Mouse (Mus musculus) frontal cortex, postnatal 36 days (tissue): ENCODE results near the gene Khsrp.

Experiments used
- DNase-seq, 2 experiments: peaks; one replicate each; pipeline ENCODE4 v3.0.0; 2022; ENCODE audit warnings: low spot score in 2 of 2

Khsrp gene

DNA sequence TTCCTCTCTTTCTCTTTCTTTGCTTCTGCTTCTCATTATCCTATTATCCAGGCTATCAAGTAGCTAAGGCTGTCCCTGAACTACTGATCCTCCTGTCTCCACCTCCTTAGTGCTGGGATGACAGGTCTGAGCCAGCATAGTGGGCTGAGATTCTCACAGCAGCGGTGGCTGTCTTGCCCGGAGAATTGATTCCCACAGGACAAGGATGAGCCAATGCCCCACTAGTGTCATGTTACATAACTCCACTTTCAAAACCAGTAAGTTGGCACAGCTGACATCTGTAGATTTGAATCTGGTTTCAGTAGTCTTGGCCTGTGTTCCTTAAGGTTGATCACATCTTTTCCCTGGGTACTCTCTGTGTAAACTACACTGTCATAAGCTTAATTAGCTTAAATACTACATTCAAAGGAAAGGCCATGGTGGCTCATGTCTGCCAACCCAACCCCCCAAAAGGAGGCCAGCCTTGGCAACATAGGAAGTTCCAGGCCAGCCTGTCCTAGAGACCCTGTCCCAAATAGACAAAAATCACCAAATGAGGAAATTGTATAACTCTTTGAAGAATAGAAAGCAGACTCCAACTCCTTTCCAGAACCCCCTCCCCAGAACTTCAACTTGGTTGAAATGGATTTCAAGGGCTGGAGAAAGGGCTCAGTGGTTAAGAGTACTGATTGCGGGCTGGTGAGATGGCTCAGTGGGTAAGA lies 45.1 kb downstream of the Khsrp start:
- DNase-seq, result no peak

DNA sequence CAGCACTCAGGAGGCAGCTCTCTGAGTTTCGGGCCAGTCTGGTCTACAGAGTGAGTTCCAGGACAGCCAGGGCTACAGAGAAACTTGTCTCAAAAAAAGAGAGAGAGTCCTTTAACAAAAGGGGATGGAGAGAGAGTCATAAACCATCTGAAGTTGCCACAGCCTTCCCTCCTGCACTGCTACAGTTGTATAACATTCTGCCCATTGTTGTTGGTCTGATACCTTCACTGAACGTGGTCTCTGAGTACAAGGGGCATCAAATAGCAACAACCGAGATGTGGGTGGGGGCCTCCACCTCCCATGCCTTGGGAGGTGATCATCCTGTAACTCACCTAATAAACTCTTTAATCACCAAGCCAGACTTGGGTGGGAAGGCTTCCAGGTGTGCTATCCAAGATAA lies 45.7 kb downstream of the Khsrp start:
- DNase-seq, result no peak

DNA sequence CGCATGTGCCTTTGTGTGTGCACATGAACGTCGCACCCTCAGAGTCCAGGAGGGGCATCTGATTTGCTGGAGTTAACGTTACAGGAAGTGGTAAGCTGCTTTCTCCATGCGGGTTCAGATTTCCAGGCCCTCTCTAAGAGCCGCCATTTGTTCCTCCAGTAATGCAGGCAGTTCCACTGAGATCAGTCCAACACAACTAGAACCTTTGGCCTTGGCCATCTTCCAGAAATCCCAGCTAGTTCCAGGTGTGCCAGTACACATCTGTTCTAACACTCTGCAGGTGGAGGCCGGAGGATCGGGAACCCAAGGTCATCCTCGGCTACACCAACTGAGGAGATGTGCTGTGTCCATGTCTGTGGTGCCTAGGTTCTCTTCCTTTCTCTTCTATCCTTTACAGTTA lies 46.4 kb downstream of the Khsrp start:
- no peak for DNase-seq

DNA sequence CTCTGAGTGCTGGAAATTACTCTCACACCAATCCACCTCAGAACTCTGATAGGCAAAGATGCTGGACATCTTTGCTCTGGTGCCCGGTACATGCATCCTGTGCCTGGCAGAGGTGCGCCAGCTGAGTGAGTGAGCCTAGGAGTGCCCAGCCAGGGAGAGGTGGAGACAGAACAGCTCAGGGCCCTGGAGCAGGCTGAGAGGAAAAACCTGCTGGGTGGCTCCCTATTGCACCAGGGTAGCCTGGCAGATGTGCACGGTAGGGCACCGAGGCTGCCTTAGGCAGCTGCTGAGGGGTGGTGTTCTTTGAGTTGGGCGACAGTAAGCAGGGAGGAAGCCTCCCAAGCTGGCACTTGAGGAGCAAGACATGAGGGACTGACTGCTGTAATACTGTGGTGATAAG lies 49.3 kb downstream of the Khsrp start, which contains the start of gene Acer1:
Gene Acer1, minus strand, starts transcription at position 114 of the 400 bp plus-strand sequence.
- DNase-seq, result no peak

DNA sequence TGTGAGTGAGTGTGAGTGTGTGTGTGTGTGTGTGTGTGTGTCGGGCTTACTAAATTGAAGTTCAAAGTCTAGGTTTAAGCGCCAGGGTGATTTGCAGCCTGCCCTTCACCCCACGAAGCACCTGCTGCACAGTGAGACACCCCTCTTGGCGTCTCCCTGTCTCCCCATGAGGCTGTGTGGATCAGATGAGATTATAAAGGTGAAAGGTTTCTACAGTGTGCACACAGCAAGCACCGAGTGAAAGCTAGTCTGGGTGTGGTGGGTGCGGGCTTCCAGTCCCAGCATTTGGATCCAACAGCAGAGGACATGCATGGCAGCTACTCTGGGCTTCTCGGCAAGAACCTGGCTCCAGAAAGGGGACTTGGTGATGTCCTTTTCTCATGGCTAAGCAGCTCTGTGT lies 50.3 kb downstream of the Khsrp start:
- no peak for DNase-seq

DNA sequence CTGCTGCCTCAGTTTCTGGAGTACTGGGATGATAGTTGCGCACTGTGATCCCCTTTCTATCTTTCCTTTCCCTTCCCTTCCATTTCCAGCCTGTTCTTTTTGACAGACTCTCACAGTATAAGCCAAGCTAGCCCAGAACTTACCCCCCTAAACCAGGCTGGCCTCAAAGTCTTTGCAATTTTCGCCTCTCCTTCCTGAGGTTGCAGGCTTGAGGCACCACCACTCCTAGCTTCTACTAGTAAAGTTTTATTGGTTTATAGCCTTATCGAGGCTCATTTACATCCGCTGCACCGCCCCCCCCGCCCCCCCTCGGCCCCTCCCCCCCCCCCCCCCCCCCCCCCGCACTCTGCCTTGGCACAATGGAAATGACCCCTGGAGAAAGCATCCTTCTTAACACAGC lies 51.8 kb downstream of the Khsrp start:
- no peak for DNase-seq

DNA sequence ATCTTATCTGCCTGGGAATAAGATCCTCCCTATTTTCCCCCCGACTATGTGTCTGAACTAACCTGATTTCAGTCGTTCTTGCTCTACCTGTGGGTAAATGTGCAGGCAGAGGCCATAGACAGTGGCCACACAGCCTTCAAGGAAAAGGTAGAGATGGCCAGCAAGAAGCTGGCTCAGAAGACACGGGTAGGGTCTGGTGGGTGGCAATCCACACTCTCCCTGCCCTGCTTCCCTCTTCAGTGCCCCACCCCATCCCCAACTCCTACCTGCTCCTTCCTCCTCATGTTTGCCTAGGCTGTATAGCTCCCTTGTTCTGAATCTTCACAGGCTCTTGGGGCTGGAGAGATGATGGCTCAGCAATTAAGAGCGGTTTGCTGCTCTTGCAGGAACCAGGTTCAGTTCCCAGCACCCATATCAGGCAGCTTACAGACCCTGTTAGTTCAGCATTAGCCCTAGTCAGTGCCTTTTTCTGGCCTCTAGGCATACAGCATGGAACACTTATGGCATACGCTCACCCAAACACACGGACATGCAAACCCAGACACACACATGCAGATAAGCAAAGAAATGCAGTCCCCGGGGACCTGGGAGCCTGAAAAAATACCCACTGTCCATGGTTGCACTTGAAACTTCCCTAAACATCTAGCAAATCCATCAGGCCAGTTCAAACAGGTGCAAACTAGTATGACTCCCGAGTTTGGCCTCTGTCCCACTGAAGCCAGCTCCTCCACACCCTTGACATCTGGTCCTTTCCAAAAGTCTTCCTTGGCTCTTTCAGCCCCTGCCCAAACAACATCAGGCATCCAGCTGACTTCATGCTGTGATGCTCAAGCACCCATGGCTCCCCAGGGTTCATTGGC lies 54.6 kb downstream of the Khsrp start:
- no peak for DNase-seq

DNA sequence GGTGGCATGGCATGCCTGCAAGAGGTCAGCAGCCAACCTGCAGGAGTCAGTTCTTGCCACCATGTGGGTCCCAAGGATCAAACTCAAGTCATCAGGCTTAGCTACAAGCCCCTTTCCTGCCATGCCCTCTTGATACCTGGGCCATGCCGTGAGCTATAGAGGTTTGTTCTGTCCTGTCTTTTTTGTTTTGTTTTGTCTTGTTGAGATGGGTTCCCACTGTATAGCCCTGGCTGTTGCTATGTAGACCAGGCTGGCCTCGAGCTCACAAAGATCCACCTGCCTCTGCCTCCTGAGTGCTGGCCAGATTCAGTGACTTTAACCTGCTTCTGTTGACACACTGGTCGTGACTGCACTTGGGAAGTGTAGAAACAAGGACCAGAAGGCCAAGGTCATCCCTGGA lies 55.9 kb downstream of the Khsrp start:
- DNase-seq, result no peak

DNA sequence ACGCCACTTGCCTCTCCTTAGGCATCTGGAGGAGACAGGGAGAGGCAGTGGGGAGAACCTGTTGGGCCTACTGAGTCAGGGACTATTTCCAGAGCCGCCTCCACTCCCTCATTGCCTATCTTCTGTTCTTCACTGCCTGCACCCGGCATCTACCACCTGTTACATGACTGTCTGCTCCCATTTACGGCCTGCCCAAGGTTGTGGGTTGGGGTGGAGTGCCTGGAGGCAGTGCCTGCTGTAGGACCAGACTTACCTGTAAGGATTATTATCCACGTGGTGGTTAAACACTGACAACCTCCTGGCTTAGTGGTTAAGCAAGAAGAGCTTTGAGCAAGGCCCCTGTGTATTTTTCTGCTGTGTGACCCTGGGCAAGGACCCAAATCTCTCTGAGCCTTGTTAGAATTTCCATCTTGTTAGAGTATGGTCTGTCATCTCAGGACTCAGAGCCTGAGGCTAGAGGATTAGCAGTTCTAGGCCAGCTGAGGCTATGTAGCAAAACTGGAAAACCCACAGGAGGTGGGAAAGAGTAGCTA lies 56.5 kb downstream of the Khsrp start:
- DNase-seq, result no peak

DNA sequence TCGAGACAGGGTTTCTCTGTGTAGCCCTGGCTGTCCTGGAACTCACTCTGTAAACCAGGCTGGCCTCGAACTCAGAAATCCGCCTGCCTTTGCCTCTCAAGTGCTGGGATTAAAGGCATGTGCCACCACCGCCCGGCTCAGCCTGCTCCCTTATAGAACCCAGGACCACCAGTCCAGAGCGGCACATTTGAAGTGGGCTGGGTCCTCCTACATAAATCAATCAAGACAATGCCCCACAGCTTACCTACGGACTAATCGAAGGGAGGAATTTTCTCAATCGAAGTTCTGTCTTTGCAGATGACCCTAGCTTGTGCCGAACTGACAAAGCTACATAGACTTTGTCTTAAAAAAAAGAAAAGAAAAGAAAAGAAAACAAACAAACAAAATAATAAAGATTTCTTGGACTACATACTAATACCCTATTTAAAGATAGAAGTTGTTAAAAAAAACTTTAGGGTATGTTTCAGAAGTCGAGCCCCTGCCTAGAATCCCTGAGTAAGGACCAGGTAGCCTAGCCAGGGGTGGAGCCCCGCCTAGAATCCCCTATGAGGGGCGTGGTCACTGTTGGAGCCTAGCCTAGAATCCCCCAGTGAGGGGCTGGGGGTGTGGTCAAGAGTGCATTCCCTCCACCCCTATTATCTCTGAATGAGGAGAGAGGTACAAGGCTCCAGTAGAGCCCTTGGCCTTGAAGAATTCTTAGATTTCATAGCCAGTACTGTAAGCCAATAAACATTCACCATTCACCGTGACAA lies 57.2 kb downstream of the Khsrp start:
- no peak for DNase-seq
